Mouse (Mus musculus): ENCODE measurements around the gene Tcf7.

- TF ChIP-seq CTCF (IDR thresholded peaks at IDR 0.05): no peak
- TF ChIP-seq POLR2A (IDR thresholded peaks at IDR 0.05; ENCODE audit: insufficient read depth, low read depth, low read length): no peak
Observed at GRCm38 (mm10) chr11:52292894-52293293, 10.1 kb upstream of the Tcf7 start.

Data from heart, adult 2 months (tissue).